Mouse (Mus musculus) forebrain, embryonic 12.5 days (tissue): ENCODE data around the gene Chd8. TPM values are rescaled to one million over a fixed set of nuclear protein-coding genes. Genes with fewer than 3 reads are reported as not detected.

Source experiments
- ATAC-seq: fragments of 200-750 bp; cut with Nextera tagmentation; 2 replicates; pipeline ENCODE4 v1.8.0; 2017; ENCODE audit warnings: moderate TSS enrichment; ENCODE audit not compliant: low FRiP score
- H3K27ac ChIP-seq: fragments of 300-500 bp; sonication (generic); 2 replicates; pipeline ENCODE4 v1.5.1; 2016; ENCODE audit warnings: mild to moderate bottlenecking
- H3K27me3 ChIP-seq: fragments of 300-500 bp; sonication (generic); 2 replicates; pipeline ENCODE4 v1.6.1; 2016; ENCODE audit warnings: mild to moderate bottlenecking
- H3K36me3 ChIP-seq: fragments of 300-500 bp; sonication (generic); replicated peaks from 2 replicates; pipeline ENCODE4 v1.6.1; 2016; ENCODE audit warnings: mild to moderate bottlenecking
- H3K4me1 ChIP-seq: fragments of 300-500 bp; sonication (generic); 2 replicates; pipeline ENCODE4 v1.6.1; 2016
- H3K4me2 ChIP-seq: fragments of 300-500 bp; sonication (generic); 2 replicates; pipeline ENCODE4 v1.6.1; 2016; ENCODE audit warnings: mild to moderate bottlenecking, moderate library complexity
- H3K4me3 ChIP-seq: fragments of 300-500 bp; sonication (generic); replicated peaks from 2 replicates; pipeline ENCODE4 v1.5.1; 2016; ENCODE audit warnings: mild to moderate bottlenecking
- H3K9ac ChIP-seq: fragments of 300-500 bp; sonication (generic); 2 replicates; pipeline ENCODE4 v1.6.1; 2016; ENCODE audit warnings: mild to moderate bottlenecking
- H3K9me3 ChIP-seq: fragments of 300-500 bp; sonication (generic); 2 replicates; pipeline ENCODE4 v1.6.1; 2016
- WGBS: fragments of 180-500 bp; shearing (Covaris S2); methylation state at CpG from one replicate; pipeline ENCODE4 v1.1.7; 2016; 5-methylcytosine and 5-hydroxymethylcytosine counted together
- polyA plus RNA-seq: library from polyadenylated mRNA; unstranded; fragments of >200 nt; fragmentation: Nextera tagmentation; extraction: Ambion mirVana; gene quantifications from 2 replicates; pipeline ENCODE4 v1.2.1, GENCODE M21; 2016

Gene Chd8
- polyA plus RNA-seq, 1 experiment from 2014 or later: 57.8 TPM

GRCm38 (mm10) chr14:52196230-52197155 lies 61.1 kb downstream of the Chd8 start:
- H3K36me3 ChIP-seq: peaks cover 39% of the 10 kb centered on the region

GRCm38 (mm10) chr14:52195691-52196090 lies 61.9 kb downstream of the Chd8 start:
- no peaks in the 10 kb centered on the region for H3K27me3 ChIP-seq
- H3K36me3 ChIP-seq: peaks cover 33% of the 10 kb centered on the region
- no peak overlapping the region for H3K9ac ChIP-seq
- ATAC-seq: no peak
- H3K4me3 ChIP-seq: peak overlapping the region; percentile 100
- peak overlapping the region; percentile 74 for H3K4me2 ChIP-seq
- H3K9me3 ChIP-seq: no peaks in the 10 kb centered on the region
- WGBS: 8% methylated on average over 3 of the region's 3 CpGs
- no peak overlapping the region for H3K27ac ChIP-seq
- peaks cover 24% of the 10 kb centered on the region for H3K4me1 ChIP-seq

More at GRCm38 (mm10) chr14:52196230-52197155, 61.1 kb downstream of the Chd8 start:
- no peaks in the 10 kb centered on the region for H3K9me3 ChIP-seq
- H3K4me3 ChIP-seq: peak overlapping the region; percentile 100
- peak overlapping the region; percentile 74 for H3K4me2 ChIP-seq
- no peaks in the 10 kb centered on the region for H3K27me3 ChIP-seq
- H3K27ac ChIP-seq: peak overlapping the region; percentile 99
- WGBS: 1% methylated on average over 57 of the region's 59 CpGs
- no peak; the same call in 1 of the 2 replicates for ATAC-seq
- H3K4me1 ChIP-seq: peaks cover 24% of the 10 kb centered on the region
- peak overlapping the region; percentile 98 for H3K9ac ChIP-seq

GRCm38 (mm10) chr14:52190740-52191359 lies 66.7 kb downstream of the Chd8 start:
- no peak for ATAC-seq
- H3K4me1 ChIP-seq: peaks cover 8% of the 10 kb centered on the region
- H3K9me3 ChIP-seq: no peaks in the 10 kb centered on the region
- peaks cover 12% of the 10 kb centered on the region for H3K36me3 ChIP-seq
- H3K9ac ChIP-seq: no peak overlapping the region
- no peak overlapping the region for H3K27ac ChIP-seq
- no peak overlapping the region for H3K4me2 ChIP-seq
- H3K4me3 ChIP-seq: no peak overlapping the region
- no peaks in the 10 kb centered on the region for H3K27me3 ChIP-seq

- H3K4me2 ChIP-seq: no peak overlapping the region
- peaks cover 12% of the 10 kb centered on the region for H3K36me3 ChIP-seq
- ATAC-seq: no peak
- H3K27me3 ChIP-seq: no peaks in the 10 kb centered on the region
- H3K4me1 ChIP-seq: no peaks in the 10 kb centered on the region; the same call in 1 of the 2 replicates
- H3K9ac ChIP-seq: no peak overlapping the region
- no peak overlapping the region for H3K4me3 ChIP-seq
- WGBS: 83% methylated on average over 2 of the region's 2 CpGs
- H3K9me3 ChIP-seq: no peaks in the 10 kb centered on the region
- no peak overlapping the region for H3K27ac ChIP-seq
Measured at GRCm38 (mm10) chr14:52189519-52189918, 68.1 kb downstream of the Chd8 start.

- Histone ChIP-seq H3K36me3 (peaks cover 13% of the 10 kb centered on the region), H3K4me1 (no peaks in the 10 kb centered on the region; the same call in 1 of the 2 replicates), H3K9ac (no peak overlapping the region), H3K27ac (no peak overlapping the region), H3K9me3 (no peaks in the 10 kb centered on the region), H3K4me2 (no peak overlapping the region), H3K4me3 (no peak overlapping the region), H3K27me3 (no peaks in the 10 kb centered on the region)
- no peak for ATAC-seq
- 83% methylated on average over 1 of the region's 1 CpGs for WGBS
Measured at GRCm38 (mm10) chr14:52188788-52189187, 68.8 kb downstream of the Chd8 start.

- no peak overlapping the region for H3K9ac ChIP-seq
- no peak overlapping the region for H3K4me2 ChIP-seq
- peaks cover 85% of the 10 kb centered on the region for H3K36me3 ChIP-seq
- no peak overlapping the region for H3K4me3 ChIP-seq
- no peak for ATAC-seq
- no peak overlapping the region for H3K27ac ChIP-seq
- H3K9me3 ChIP-seq: no peaks in the 10 kb centered on the region
- H3K4me1 ChIP-seq: no peaks in the 10 kb centered on the region
- 98% methylated on average over 2 of the region's 2 CpGs for WGBS
- no peaks in the 10 kb centered on the region for H3K27me3 ChIP-seq
Measured at GRCm38 (mm10) chr14:52166571-52166970, 91.0 kb downstream of the Chd8 start.

GRCm38 (mm10) chr14:52160911-52161310 lies 96.7 kb downstream of the Chd8 start:
- Histone ChIP-seq H3K9ac (no peak overlapping the region), H3K27ac (no peak overlapping the region), H3K9me3 (no peaks in the 10 kb centered on the region), H3K4me3 (no peak overlapping the region), H3K4me2 (no peak overlapping the region), H3K27me3 (no peaks in the 10 kb centered on the region), H3K4me1 (no peaks in the 10 kb centered on the region), H3K36me3 (peaks cover 74% of the 10 kb centered on the region)
- 90% methylated on average over 6 of the region's 6 CpGs for whole genome bisulfite sequencing
- ATAC-seq: no peak

GRCm38 (mm10) chr14:52155008-52155407 lies 102.6 kb downstream of the Chd8 start:
- H3K9ac ChIP-seq: no peak overlapping the region
- H3K4me2 ChIP-seq: no peak overlapping the region
- H3K9me3 ChIP-seq: no peaks in the 10 kb centered on the region
- H3K36me3 ChIP-seq: peaks cover 21% of the 10 kb centered on the region
- no peak overlapping the region for H3K4me3 ChIP-seq
- 86% methylated on average over 2 of the region's 2 CpGs for WGBS
- no peaks in the 10 kb centered on the region for H3K27me3 ChIP-seq
- H3K4me1 ChIP-seq: peaks cover 12% of the 10 kb centered on the region
- H3K27ac ChIP-seq: no peak overlapping the region
- no peak for ATAC-seq

- Histone ChIP-seq H3K4me1 (peaks cover 12% of the 10 kb centered on the region), H3K27ac (no peak overlapping the region), H3K4me2 (0 out of 2 replicates have a peak overlapping the region, but pooled peaks have one; percentile 15), H3K9me3 (no peaks in the 10 kb centered on the region), H3K27me3 (peaks cover 9% of the 10 kb centered on the region; the same call in 1 of the 2 replicates), H3K36me3 (no peaks in the 10 kb centered on the region), H3K9ac (no peak overlapping the region), H3K4me3 (no peak overlapping the region)
- peak; percentile 66; the same call in 1 of the 2 replicates for ATAC-seq
- 28% methylated on average over 3 of the region's 3 CpGs for WGBS
Measured at GRCm38 (mm10) chr14:52152613-52153012, 105.0 kb downstream of the Chd8 start.

- H3K27me3 ChIP-seq: peaks cover 9% of the 10 kb centered on the region; the same call in 1 of the 2 replicates
- no peak overlapping the region for H3K27ac ChIP-seq
- H3K9me3 ChIP-seq: no peaks in the 10 kb centered on the region
- no peak overlapping the region for H3K9ac ChIP-seq
- no peaks in the 10 kb centered on the region for H3K36me3 ChIP-seq
- peak; percentile 65 for ATAC-seq
- 23% methylated on average over 7 of the region's 7 CpGs for WGBS
- no peak overlapping the region for H3K4me3 ChIP-seq
- H3K4me1 ChIP-seq: peaks cover 12% of the 10 kb centered on the region
- H3K4me2 ChIP-seq: peak overlapping the region; percentile 15; the same call in 1 of the 2 replicates
Measured at GRCm38 (mm10) chr14:52152179-52152578, 105.4 kb downstream of the Chd8 start.

GRCm38 (mm10) chr14:52149888-52150287 lies 107.7 kb downstream of the Chd8 start:
- peaks cover 9% of the 10 kb centered on the region; the same call in 1 of the 2 replicates for H3K27me3 ChIP-seq
- no peak overlapping the region for H3K4me2 ChIP-seq
- no peaks in the 10 kb centered on the region for H3K36me3 ChIP-seq
- H3K27ac ChIP-seq: no peak overlapping the region
- WGBS: 66% methylated on average over 4 of the region's 4 CpGs
- no peak overlapping the region for H3K4me3 ChIP-seq
- ATAC-seq: no peak
- H3K9me3 ChIP-seq: no peaks in the 10 kb centered on the region
- peaks cover 12% of the 10 kb centered on the region for H3K4me1 ChIP-seq
- no peak overlapping the region for H3K9ac ChIP-seq
